Mouse (Mus musculus): ENCODE results near the gene Serbp1. TPM values are rescaled to one million over a fixed set of nuclear protein-coding genes. Genes with fewer than 3 reads are reported as not detected.

The Serbp1 gene
- polyA plus RNA-seq (2015; fragmentation: Nextera tagmentation; extraction: Ambion mirVana), result 345 and 366 TPM in 2 replicates

DNA sequence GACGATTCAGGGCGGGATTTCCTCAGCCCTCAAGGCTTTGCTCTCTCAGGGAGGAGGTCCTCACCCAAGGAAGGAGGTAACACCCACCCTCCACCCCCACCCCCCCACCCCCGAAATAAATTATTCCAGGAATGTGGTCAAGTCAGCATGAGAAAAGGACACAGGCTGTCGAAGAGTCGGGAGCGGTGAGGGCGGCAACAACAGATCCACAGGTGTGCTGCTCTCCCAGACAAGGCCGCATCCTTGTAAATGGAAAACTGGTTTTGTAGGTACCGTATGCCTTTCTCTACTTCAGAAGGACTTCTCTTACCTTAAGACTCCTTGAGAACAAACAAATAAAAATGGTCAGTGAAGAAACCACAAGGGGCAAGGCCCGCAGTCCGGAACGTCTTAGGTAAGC lies at the start of gene Serbp1:
Serbp1 (plus strand) TSS at position 200 of the 400 bp plus-strand sequence.

Other genes with a start within 250 kb of the Serbp1 start
- gene Gadd45a, start 200.7 kb upstream of the Serbp1 start, polyA plus RNA-seq (2015; fragmentation: Nextera tagmentation; extraction: Ambion mirVana), result 99.0 and 106 TPM in 2 replicates
- 0.08 and 0.10 TPM in 2 replicates for gene Il12rb2, start 138.0 kb downstream of the Serbp1 start, polyA plus RNA-seq (2015; fragmentation: Nextera tagmentation; extraction: Ambion mirVana)